Mouse (Mus musculus): Measurements from ENCODE around the gene Fcgr4.
"Not testable (repeated sequence)": the region's sequence is repeated elsewhere in the genome, so short reads cannot be mapped to it uniquely, and the experiment has no call there.

The Fcgr4 gene

DNA sequence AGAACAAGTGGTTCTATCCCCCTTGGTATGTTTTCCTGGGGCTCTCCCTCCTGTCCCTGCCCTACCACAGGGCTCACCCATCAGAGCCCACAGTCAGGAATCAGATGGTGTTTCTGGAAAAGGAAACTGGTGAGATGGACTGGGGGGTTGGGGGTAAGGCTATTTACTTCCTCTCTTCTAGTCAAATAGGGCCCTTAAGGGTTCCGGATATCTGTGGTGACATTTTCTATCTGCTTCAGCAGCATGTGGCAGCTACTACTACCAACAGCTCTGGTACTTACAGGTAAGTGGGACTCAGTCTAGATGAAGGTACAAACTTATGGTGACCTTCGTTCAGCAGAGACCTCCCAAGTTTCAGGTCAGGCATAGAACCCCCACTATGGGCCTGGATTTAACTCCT lies at the start of gene Fcgr4:
Fcgr4 (plus strand) TSS at position 184 of the 400 bp plus-strand sequence.
- DNase-seq (ENCODE audit: low spot score in 2 of 2) = no peak

DNA sequence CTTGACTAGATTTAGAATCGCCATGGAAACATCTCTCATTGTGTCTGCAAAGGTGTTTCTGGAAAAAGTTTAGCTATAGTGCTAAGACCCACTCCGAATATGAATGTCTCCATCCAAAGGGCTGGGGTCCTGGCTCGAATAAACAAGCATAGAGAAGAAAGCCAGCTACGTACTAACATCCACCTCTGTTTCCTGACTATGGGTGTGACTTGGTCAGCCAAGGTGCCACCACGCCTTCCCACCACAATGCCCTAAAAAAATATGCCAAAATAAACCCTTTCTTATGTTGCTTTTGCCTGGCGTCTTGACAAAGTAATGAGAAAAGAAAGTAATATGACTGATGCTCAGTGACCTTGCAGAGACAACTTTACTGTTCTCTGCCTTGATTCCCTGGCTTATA lies 46.2 kb upstream of the Fcgr4 start:
- no peak for DNase-seq (ENCODE audit: low spot score in 2 of 2)

DNA sequence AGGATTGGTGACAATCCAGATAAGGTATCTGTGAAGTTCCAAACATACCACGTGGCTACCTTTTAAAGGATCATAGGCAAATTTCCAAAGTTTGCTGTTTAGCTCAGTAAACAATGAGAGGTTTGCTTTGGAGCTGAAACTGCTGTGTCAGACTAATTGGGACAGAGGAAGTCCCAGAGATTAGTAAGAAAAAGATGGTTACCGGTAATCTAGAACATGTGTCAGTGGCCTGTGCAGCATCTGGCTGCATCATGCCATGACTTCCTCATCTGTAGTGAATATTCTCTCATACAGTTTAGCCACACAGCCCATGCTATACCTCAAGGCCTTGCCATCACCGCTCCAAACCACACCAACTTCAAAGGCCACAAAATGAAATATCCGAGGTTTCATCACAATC lies 45.8 kb upstream of the Fcgr4 start:
- no peak for DNase-seq (ENCODE audit: low spot score in 2 of 2)

DNA sequence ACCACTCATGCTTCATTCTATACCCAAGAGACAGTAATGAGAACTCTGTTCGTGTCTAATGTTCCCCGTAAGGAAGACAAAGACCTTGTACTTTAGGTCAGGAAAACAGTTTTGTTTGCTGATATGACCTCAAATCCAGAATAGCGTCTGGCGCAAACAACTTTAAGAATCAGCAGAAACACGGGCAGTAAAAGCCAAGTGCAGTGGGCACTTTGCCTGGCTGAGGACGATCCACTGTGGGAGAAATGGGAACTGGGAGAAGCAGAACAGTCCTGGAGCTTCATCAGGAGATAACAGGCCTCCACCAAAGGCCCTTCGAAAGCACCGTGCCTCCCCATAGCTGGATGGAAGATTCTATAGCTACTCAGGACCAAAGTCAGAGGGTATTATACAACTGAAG lies 44.5 kb upstream of the Fcgr4 start:
- no peak for DNase-seq (ENCODE audit: low spot score in 2 of 2)

DNA sequence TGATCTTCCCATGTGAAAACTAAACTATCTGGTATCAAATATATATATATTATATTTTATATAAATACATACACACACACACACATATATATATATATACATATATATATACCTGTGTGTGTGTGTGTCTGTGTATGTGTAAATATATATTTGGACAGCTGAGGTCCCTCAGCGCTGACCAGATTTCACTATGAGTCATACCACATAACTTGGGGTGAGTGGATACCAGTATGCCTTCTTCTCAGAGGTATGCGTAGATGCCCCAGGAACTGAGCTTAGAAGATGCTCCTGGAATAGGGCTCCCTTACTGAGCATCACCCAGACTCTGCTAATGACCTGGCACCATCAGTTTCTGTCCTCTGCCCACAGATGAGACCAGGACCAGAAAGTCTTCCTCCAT lies 44.0 kb upstream of the Fcgr4 start:
- no peak for DNase-seq (ENCODE audit: low spot score in 2 of 2)

DNA sequence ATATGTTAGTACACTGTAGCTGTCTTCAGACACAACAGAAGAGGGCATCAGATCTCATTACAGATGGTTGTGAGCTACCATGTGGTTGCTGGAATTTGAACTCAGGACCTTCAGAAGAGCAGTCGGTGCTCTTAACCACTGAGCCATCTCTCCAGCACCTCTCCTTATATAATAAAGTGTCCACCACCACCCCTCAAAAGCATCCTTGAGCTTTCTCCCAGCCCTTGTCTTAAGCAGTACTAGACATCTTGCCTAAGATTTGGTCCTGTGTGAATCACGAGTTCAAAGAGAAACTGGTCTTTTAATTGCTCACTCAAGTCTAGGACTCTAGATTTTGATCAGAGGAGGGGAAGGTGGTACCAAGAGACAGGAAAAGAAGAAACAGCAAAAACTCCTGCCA lies 43.4 kb upstream of the Fcgr4 start:
- DNase-seq (ENCODE audit: low spot score in 2 of 2) = not testable (repeated sequence)

DNA sequence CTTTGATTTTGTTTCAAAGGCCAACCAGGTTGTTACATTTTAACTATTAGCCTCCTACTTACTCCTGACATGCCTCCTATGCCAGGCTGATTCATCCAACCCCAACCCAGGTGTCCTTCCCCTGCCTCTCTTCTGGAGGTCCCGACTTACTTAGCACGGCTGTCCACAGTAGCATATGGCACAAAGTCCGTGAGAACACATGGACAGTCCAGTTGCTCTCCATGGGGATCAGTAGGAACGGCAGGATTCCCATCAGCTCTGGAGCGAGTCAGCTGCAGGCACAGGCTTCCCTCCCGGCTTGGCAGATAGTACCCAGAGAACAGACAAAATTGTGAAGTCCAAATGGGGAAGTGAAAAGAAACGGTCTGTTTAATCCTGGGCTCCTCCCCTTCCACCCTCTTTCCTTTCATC lies 43.0 kb upstream of the Fcgr4 start:
- no peak for DNase-seq (ENCODE audit: low spot score in 2 of 2)

DNA sequence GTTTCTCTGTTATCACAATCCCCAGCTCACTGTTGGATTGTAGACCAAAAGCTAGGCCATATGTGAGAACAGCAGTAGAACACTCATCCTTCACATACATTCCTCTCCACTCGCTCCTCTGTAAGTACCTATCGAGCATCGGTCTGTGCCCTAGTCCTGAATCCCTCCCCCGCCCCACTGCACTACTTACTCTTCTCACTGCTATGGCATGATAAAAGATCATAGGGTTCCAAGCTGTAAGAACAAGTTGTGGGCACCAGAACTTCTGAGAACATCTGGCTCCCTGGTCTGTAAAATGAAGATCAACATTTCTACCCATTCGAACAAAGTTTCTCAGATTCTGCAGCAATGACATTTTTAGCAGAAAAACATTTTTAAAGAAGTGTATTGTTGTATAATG lies 42.3 kb upstream of the Fcgr4 start, which contains the start of gene Fcgr2b:
Fcgr2b (minus strand) TSS at position 101 of the 400 bp plus-strand sequence.
- no peak for DNase-seq (ENCODE audit: low spot score in 2 of 2)

DNA sequence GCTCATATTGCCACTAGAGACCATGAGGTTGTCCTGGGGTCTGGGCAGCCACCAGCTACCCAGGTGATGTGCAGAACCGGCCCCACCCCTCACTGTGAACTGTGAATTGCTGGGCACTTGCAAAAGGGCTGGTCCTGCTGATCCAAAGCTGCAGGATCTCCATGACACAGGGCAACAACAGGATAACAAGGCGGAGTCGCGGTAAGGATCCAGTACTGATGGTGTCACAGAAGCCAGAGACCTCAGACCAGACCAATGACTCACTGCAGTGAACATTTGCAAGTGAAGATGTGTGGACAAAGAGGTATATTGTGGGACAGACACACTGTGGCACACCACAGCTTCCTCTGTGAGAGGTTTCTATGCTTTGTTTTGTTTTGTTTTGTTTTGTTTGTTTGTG lies 40.1 kb upstream of the Fcgr4 start:
- no peak for DNase-seq (ENCODE audit: low spot score in 2 of 2)

DNA sequence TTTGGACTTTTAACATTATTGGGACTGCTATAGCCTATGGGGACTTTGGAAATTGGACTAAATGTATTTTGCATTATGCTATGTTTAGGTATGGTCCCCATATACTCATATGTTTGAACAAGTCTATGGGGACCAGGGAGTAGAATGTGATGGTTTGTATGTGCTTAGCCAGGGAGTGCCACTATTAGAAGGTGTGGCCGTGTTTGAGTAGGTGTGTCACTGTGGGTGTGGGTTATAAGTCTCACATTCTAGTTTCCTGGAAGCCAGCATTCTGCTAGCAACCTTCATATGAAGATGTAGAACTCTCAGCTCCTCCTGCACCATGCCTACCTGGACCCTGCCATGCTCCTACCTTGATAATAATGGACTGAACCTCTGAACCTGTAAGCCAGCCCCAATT lies 37.0 kb upstream of the Fcgr4 start:
- DNase-seq (ENCODE audit: low spot score in 2 of 2) = not testable (repeated sequence)

DNA sequence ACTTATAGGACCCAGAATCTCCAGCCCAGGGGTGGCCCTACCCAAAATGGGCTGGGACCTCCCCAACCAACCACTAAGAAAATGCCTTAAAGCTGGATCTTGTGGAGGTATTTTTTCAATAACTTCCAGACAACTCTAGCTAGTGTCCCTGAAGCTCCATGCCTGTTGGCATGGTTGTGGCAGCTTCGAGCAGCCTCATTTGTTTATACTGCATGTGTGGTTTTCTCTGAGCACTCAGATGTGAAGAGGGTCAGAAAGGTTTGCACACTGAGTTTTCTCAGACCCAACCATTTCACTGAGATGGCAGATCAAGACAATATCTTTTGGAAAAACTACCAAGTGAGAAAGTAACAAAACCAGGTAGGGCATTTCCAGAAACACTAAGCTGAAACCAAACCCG lies 36.4 kb upstream of the Fcgr4 start:
- DNase-seq (ENCODE audit: low spot score in 2 of 2) = no peak

DNA sequence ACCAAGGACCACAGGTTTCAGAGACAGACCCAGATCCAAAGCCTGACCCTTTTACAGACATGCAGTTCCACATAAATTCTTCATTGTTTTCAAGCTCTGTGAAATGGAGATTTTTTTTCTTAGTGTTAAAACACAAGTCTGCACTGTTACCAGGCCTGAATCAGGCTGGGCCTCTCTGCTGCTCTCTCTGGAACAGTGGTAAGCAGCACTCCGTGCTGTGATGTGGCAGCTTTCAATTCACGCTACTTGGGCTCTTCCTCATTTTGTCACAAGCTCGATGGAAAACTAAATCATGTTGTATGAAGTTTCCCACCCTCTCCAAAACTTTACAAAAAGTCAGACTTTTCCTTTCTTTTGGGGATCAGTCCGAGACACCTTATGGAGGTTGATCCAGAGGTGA lies 35.7 kb upstream of the Fcgr4 start:
- no peak for DNase-seq (ENCODE audit: low spot score in 2 of 2)

DNA sequence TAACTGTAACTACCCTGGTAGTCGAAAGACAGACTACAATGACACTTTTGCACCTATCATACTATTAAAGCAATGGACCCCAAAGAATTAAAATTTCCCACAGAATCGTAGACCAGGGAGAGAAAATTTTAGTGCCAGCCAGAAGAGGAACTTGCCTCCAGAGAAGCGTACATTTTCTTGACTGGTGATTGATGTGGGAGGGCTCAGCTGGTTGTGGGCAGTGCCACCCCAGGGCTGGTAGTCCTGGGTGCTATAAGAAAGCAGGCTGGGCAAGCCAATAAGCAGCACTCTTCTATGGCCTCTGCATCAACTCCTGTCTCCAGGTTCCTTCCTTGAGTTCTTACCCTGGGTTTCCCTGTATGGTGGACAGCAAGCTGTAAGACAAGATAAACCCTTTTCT lies 33.6 kb upstream of the Fcgr4 start:
- no peak for DNase-seq (ENCODE audit: low spot score in 2 of 2)

DNA sequence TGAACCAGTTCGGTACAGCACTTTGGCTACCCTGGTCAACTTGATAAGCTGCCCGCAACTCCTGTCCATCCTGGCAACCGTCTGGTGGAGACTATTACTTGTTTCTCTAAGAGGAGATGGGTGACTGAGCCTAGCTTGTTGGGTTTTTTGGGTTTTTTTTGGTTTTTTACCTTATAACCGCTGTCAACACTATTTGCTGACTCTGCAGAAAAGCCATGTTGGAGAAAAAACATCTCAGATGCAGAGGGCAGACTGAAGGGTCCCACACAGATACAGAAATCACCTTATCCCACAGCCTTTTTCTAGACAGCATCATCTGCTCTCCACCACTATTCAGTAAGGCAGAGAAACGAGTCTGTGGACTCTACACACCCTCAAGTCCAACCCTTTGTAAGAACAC lies 32.9 kb upstream of the Fcgr4 start:
- DNase-seq (ENCODE audit: low spot score in 2 of 2) = no peak

DNA sequence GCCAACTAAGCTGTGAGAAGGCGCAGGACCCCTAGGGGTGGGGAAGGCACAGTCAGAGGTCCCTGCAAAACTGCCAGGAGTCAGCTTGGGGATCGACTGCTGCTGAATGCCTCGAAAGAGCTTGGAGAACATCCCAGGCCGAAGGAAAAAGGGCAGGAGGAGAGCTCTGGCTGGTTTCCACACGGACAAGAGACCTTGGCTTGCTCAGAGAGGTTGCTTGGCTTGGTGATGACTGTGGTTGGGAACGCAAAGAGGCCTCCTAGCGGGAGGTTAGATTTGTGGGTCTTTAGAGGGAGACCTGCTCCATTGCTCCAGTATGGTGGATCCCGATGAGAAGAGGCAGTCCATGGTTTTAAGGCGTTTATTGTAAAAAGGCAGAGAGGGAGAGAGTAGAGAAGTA lies 29.1 kb upstream of the Fcgr4 start:
- DNase-seq (ENCODE audit: low spot score in 2 of 2) = no peak

DNA sequence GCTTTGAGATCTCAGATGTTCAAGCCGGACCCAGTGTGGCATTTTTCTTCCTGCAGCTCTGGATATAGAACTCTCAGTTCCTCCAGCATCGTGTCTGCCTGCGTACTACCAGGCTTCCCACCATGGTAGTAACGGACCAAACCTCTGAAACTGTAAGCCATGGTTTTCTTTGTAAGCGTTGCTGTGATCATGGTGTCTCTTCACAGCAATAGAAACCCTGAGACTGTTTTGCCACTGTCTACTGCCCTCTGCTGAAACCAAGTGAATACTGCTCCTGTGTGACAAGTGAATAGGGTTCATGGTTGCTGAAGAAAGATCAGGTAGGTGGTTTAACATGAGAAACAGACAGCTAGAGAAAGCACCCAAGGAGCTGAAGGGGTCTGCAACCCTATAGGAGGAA lies 26.2 kb upstream of the Fcgr4 start:
- DNase-seq (ENCODE audit: low spot score in 2 of 2) = peak; percentile 15 to 22

DNA sequence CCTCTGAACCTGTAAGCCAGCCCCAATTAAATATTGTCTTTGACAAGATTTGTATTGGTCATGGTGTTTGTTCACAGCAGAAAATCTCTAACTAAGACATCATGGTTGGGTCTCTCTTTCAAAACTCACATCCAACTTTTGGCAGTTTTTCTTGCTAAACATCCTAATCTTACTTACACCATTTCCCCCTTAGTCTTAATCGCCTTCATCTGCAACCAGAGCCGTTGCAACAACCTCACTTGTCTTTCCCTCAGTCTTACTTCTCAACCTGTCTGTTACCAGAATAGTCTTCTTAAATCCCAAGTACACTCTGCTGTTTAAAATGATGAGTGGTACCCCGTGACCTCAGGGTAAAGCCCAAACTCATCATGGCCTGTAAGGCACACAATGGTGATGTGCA lies 22.7 kb upstream of the Fcgr4 start:
- DNase-seq (ENCODE audit: low spot score in 2 of 2) = no peak

DNA sequence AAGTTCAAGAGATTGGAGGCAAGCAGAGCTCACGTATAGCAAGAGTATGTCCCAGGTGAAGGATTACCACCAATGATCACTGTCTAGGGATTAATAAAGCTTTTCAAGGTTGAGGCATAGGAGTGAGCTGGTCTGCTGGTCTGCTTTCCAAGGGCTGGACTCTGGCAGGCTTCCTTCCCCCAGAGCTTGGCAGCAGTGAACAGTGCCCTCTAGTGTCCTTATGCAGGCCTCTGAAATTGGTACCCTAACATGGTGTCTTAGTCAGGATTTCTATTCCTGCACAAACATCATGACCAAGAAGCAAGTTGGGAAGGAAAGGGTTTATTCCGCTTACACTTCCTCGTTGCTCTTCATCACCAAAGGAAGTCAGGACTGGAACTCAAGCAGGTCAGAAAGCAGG lies 22.0 kb upstream of the Fcgr4 start:
- DNase-seq (ENCODE audit: low spot score in 2 of 2) = peak; percentile 42 to 49

DNA sequence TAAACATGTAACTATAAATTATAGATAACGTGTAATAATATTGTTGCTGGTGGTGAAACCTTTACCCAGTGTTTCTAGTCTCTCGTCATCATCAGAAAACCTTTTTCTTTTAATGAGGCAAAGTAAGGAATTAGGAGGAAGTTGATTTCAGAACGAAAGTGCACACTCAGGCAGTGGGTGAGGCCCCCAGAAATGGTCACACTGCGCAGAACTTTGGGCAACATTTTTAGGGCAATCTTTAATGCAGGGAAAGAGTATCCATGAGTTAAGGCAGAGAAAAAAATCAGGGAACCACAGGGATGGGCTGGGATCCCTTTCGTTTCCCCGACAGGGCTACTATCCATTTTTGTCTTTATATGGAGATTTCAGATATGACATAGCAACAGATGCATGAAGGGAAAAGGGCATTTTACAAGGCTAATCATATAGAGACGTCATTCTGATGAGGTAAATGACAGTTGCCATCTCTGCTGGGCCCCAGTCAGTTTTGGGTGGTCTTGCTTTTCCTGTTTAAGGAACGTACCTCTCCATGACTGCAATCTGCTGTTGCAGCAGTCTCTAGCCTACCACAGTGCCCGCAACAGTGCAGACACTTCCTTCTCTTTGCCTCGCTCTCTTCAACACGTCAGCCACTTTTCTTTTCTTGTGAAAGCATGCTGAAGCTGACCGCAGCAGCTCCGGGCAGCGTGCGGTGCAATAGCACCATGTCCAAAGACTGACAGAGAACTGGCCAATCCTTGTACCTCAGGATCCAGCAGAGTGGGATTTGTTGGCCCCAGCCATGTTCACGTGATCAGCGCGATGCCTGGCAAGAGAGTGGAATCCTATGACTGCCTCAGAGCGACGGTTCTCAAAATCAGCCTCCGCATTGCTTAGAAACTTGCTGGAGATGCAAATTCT lies 20.7 kb upstream of the Fcgr4 start:
- DNase-seq (ENCODE audit: low spot score in 2 of 2) = peak; percentile 8 to 62

DNA sequence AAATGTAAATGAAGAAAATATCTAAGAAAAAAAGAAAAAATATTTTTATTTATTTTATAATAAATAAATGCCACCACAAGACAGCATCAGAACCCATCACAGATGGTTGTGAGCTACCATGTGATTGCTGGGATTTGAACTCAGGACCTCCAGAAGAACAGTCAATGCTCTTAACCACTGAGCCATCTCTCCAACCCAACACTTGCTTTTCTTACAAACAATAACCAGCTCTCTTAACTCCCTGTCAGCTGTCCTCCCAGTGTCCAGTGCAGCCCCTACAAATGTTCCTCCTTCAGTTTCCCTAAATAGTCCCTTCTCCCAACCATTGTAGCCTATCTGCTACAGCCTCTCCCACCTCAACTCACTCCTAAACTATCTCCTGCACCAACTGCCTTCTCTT lies 18.9 kb upstream of the Fcgr4 start:
- DNase-seq (ENCODE audit: low spot score in 2 of 2) = no peak

DNA sequence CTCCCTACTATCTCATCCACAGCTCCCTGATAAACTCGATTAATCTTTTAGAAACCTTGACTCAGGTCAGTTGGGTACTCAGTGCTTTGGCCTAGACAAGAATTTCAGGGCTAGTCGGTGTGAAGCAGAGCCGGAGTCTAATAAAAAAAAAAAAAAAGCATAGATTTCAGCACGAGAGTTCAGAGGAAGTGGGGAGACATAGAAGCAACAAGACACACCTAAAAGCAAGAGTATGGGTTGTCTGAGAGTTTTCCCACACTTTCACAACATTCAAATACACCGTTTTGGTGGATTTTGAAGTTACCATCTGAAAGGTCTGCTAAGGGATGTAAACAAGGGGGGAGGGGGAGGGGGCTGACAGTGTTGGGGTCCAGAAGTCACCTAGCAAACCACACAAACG lies 13.6 kb upstream of the Fcgr4 start:
- DNase-seq (ENCODE audit: low spot score in 2 of 2) = no peak

DNA sequence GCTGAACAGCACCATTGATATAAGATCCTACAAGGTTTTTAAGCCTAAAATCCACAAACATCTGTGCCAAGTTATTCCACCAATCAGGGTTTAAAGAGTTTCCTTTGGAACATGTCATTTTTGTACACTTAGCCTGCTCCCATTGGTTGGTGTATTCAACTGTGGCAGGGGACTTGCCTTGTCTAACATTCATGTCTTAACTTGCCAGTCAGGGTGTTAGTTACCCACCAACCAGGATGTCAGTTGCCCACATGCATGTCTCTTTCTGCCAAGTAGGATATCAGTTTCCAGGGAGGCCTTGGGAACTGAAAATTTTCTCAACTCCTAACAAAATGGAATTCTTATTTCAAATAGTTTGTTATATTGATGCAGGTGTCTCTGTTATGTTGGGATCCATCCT lies 13.1 kb upstream of the Fcgr4 start:
- DNase-seq (ENCODE audit: low spot score in 2 of 2) = no peak

DNA sequence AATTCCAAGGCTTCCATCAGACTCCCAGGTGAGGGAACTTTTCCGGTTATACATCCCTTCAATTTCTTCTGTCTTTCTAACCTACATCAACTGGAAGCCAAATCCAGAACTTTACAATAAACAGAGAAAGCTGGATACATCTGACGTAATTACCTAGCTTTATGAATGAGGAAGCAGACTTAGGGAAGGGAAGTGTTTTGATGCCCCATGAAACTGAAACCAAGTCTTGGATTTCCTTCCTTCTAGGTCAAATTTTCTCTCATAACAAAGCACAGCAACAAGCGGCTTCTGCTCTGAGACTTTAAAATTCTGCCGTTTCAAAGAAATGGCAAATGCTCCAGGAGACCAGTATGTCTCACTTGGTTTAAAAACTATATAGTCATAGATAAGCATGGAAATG lies 12.4 kb upstream of the Fcgr4 start:
- no peak for DNase-seq (ENCODE audit: low spot score in 2 of 2)

DNA sequence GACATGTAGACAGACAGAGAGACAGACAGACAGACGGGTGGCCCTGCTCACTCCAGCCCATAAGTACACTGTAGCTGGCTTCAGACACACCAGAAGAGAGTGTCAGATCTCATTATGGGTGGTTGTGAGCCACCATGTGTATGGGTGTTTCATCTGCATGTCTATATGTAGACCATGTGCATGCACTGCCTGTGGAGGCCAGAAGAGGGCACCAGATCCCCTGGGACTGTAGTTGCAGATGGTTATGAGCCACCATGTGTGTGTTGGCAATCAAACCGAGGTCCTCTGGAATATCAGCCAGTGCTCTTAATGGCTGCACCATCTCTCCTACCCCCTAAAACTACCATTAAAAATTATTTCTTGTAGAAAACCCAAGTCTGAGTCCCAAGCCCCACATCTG lies 11.8 kb upstream of the Fcgr4 start:
- DNase-seq (ENCODE audit: low spot score in 2 of 2) = no peak
